Mouse (Mus musculus) cerebellum, adult 9-10 months (tissue): ENCODE measurements around the gene Ccnl2.

Experiments
- DNase-seq: peaks from one replicate; pipeline ENCODE4 v3.0.0; 2022

The Ccnl2 gene

GRCm38 (mm10) chr4:155790650-155791161, 21.6 kb upstream of the Ccnl2 start:
- DNase-seq: no peak

- DNase-seq: no peak
Observed at GRCm38 (mm10) chr4:155791240-155791933, 20.9 kb upstream of the Ccnl2 start.

DNA sequence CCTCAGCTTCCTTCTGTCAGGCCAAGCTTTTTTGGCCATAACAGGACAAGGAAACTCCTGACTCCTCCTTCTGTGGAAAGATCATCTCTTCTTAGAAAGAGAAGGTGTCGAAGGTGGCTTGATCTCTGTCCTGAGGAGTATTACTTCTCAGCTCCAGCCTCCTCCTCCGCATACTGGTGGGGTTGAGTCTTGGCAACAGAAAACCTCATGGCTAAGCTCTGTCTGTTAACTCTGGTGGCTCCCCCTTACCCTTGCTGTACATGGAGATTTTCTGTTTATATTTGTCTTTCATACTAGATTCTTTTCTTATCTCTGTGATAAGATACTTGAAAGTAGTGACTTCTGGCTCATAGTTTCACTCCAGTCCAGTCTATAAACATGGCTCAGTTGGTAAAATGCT, 18.6 kb upstream of the Ccnl2 start:
- no peak for DNase-seq

DNA sequence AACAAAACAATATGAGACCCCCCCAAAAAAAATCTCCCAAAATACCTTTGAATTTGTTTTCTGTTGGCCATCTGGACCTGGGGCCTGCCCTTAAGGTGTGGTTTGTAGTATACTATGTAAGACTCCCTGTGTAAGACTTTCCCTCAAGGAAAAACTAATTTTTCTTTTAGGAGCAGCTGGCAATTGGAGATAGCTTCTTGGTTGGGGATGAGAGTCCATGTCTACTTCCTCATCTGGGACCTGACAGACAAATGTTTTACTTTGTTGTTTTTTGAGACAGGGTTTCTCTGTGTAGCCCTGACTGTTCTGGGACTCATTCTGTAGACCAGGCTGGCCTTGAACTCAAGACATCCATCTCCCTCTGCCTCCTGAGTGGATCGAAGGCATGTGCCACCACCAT, 10.2 kb upstream of the Ccnl2 start:
- DNase-seq: no peak

DNA sequence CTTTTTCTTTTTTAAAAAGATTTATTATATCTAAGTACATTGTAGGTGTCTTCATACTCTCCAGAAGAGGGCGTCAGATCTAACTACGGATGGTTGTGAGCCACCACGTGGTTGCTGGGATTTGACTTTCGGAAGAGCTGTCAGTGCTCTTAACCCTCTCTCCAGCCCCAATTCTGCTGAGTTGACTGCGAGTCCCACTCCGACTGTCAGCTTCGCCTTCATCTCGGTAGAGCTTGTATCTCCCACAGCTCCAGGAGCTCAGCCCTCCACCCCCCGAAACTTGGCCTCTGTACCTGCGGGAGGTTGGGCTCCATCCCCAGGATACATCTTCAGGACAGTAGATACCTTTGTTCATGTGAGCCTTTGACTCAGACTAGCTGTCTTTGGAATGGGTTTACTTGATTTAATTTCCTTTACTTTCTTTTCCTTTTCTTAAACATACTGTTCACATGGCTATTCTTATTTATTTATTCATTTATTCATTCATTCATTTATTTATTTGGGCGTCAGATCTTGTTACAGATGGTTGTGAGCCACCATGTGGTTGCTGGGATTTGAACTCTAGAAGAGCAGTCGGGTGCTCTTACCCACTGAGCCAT, 9.4 kb upstream of the Ccnl2 start, which contains the start of gene Mrpl20:
Gene Mrpl20 (plus strand): TSS at position 138 of the 599 bp plus-strand sequence.
- no peak for DNase-seq

DNA sequence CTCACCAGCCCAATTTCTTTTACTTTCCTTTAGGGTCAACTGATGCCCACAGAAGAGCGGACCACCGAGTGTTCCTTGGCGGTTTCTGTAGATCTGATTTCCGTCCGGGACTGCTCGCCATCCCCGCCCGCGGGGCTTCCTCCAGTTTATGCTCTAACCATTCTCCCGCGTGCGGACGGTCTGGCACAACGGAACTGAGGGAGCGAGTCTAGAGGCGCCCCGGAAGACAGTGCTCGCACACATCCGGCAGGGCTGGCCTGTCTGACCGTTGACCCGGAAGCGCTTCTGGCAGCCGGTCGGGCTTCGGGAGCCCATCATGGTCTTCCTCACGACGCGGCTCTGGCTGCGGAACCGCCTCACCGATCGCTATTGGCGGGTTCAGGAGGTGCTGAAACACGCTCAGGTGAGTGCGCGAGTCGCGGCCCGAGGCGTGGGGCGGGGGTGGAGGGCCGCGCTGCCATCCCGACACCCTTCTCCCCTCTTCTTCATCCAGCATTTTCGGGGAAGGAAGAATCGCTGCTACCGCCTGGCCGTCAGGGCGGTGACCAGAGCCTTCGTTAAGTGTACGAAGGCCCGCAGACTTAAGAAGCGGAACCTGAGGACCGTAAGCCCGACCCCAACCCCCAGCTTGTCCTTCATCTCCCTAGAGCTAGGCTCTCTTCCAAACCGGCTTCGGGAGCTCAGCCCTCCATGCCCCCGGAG, 8.8 kb upstream of the Ccnl2 start:
- DNase-seq: peak; percentile 94

GRCm38 (mm10) chr4:155807841-155808240, 4.4 kb upstream of the Ccnl2 start:
- DNase-seq: no peak

DNA sequence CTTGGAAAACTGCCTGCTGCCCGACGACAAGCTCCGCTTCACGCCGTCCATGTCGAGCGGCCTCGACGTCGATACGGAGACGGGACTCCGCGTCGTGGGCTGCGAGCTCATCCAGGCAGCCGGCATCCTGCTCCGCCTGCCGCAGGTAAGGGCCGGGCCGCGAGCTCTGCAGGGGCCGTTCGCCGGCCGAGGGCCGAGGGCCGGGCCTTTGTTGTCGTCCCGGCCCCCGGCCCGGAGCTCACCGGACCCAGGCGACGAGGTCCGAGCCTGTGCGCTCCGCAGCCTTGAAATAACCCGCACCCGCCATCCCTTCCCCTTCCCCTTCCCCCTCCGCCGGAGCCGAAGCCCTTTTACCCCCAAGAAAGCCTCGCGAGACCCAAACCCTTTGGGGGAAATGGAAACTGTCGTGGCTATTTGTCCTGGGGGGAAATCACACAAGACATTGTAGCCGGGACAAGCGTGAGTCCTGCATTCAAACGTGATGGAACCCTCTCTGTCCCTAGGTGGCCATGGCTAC, 434 bp downstream of the Ccnl2 start:
- DNase-seq: no peak

GRCm38 (mm10) chr4:155817533-155817932, 5.2 kb downstream of the Ccnl2 start:
- no peak for DNase-seq

DNA sequence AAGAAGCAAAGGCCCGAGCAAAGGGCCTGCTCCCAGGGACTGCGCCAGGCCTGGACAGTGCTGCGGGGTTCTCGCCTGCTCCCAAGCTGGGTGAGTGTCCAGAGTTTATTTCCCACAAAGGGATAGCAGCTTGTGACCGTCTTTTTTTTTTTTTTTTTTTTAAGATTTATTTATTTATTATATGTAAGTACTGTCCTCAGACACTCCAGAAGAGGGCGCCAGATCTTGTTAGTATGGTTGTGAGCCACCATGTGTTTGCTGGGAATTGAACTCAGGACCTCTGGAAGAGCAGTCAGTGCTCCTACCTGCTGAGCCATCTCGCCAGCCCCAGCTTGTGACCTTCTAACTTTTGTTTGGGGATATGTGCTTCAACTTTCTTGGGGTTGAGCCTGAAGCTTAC, 8.7 kb downstream of the Ccnl2 start:
- no peak for DNase-seq

- no peak for DNase-seq
Observed at GRCm38 (mm10) chr4:155823443-155823842, 11.2 kb downstream of the Ccnl2 start.

- no peak for DNase-seq
Observed at GRCm38 (mm10) chr4:155829866-155830265, 17.6 kb downstream of the Ccnl2 start.

DNA sequence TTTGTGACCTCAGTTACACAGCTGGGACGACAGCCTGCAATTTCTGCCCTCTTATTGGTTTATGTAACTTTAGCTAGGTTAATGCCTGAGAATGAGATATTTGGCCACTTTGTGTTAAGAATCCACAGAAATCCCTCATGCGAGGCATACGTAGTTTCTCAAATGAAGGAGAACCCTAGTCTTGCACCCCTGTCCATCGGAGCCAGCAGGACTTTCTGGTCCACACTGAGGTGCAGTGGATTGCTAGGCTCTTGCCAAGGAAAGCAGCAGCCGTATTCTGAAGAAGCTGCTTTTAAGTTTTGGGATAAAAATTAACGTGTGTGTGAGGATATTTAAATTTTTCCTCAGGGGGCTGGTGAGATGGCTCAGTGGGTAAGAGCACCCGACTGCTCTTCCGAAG, 18.3 kb downstream of the Ccnl2 start:
- no peak for DNase-seq

- DNase-seq: peak; percentile 95
Observed at GRCm38 (mm10) chr4:155831205-155831766, 19.0 kb downstream of the Ccnl2 start, which contains the start of gene Aurkaip1. TSS of gene Aurkaip1 (plus strand) at chr4:155831272.

DNA sequence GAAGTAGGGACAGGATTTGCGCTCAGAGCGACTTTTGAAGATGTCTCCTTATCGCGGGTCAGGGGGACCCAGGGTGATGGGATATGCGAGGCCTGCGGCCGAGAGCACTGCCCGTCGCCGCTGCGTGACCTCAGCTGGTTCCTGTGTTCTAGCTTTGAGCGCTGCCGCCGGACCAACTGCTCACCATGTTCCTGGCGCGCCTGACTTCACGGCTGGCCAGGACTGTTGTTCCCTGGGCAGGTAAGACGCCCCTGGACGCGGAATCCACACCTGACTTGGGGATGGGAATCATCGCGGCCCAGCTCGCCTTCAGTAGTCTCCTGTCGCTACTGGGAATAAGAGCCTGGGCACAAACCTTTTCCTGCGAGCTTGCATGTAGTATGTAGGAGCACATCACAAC, 19.5 kb downstream of the Ccnl2 start:
- no peak for DNase-seq

DNA sequence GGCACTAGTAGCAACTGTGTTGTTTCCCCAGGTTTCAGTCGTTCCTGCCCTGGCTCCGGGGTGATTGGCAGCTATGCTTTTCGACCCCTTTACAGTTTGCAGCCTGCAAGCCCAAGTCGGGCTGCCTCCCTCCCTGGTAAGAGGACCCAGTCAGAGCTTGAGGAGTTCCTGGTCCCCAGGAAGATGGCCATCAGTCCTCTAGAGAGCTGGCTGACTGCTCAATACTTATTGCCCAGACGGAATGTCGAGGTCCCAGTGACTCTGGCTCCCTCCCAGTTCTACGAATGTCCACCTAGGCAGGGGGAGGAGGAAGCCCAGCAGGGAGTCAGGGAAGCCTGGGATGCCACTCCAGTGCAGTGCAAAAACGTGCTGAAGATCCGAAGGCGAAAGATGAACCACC, 20.0 kb downstream of the Ccnl2 start:
- DNase-seq: no peak

- no peak for DNase-seq
Observed at GRCm38 (mm10) chr4:155833234-155833633, 20.9 kb downstream of the Ccnl2 start.

DNA sequence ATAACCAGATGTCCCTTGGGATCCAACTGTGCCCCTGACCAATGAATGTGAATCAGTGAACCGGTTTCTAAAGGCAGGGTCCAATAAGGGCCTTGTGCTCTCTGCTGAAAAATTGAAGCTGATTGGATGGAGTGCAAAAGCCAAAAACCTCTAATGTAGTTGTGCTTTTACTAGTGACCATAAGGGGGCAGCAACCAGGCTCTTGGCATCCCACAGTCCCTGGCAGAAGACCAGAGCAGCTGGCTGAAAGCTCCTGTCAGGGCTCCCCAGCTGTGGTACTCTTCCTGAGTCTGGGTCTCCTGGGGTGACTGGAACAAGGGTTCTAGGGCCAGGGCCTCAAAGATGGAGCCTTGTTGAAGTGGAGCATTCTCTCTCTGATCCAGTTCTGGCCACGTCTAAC, 21.5 kb downstream of the Ccnl2 start:
- DNase-seq: peak; percentile 77

GRCm38 (mm10) chr4:155837404-155838010, 25.2 kb downstream of the Ccnl2 start:
- DNase-seq: no peak

GRCm38 (mm10) chr4:155838187-155839153, 26.2 kb downstream of the Ccnl2 start:
- DNase-seq: no peak

DNA sequence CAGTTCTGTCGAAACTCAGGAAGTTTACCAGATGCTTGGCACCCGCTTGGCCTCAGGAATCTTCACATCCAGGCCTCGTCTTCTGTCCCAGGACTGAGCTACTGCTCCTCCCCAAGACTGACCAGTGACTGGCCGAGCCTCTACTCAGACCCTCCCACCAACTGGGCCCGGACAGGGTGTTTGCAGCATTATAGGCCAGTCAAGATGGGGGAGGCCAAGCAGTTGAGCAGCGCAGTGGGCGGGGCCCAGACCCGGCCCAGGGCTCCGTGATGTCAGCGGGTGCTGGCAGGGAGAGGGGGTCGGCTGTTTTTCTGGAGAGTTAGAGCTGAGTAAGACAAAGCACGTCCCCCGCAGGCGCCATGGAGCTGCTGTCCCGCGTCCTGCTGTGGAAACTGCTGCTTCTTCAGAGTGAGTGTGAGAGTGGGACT, 27.2 kb downstream of the Ccnl2 start, which contains the start of gene Mxra8:
Gene Mxra8 (plus strand): TSS at position 198 of the 428 bp plus-strand sequence.
- DNase-seq: no peak
